Mouse (Mus musculus): ENCODE measurements around the gene Slc35d3. TPM values are rescaled to one million over a fixed set of nuclear protein-coding genes. Genes with fewer than 3 reads are reported as not detected.

The Slc35d3 gene
- not detected in 2 replicates for polyA plus RNA-seq (2012; rRNA removed)

DNA sequence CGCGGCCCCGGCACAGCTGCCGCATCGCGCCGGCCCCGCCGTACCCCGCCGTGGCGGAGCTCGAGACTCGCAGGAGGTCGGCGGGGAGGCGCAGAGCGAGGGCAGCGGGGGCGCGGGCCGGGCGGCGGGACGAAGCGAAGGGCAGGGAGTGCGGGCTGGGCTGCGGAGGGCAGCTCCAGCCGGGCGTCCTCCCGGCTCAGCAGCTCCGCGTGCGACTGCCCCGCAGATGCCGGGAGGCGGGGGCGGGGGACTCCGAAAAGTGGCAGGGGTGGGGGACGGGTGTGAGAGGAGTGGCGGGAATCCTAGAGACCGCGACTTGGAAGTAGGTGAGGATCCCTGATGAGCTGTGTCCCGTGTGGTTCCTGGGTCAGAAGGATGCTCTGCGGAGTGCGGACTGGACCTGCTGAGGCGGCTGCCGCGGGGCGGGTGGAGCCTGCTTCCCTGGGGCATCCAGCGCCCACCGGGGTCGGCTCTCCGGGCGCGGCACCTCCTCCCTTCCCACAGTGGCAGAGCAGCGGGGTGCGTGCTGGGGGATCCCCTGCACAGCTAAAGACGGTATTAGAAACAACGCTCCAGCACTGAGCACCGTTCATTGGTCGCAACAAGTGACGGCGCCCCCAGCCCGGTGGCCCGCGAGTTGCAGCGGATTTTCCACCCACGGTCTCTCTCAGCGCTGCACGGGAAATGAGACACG lies at the start of gene Slc35d3:
Gene Slc35d3, minus strand, starts transcription at position 462 of the 694 bp plus-strand sequence.
- Histone ChIP-seq H3K27me3 (ENCODE audit: control insufficient read depth, insufficient read depth, low read length) (no peaks in the 10 kb centered on the region), H3K36me3 (ENCODE audit: control insufficient read depth, insufficient read depth, low read length) (no peaks in the 10 kb centered on the region), H3K4me3 (ENCODE audit: control insufficient read depth, low read depth, low read length) (peak within 1 kb of the TSS; percentile 47), H3K4me1 (ENCODE audit: control insufficient read depth, insufficient read depth, low read length) (peaks cover 8% of the 10 kb centered on the region), H3K27ac (ENCODE audit: control insufficient read depth, insufficient read depth, low read depth, low read length) (no peak within 1 kb of the TSS)
- TF ChIP-seq CTCF (IDR thresholded peaks at IDR 0.05; ENCODE audit: control insufficient read depth, insufficient read depth, insufficient replicate concordance, low read depth, low read length) (no peak), POLR2A (IDR thresholded peaks at IDR 0.05; ENCODE audit: control insufficient read depth, low read depth, low read length) (no peak)

DNA sequence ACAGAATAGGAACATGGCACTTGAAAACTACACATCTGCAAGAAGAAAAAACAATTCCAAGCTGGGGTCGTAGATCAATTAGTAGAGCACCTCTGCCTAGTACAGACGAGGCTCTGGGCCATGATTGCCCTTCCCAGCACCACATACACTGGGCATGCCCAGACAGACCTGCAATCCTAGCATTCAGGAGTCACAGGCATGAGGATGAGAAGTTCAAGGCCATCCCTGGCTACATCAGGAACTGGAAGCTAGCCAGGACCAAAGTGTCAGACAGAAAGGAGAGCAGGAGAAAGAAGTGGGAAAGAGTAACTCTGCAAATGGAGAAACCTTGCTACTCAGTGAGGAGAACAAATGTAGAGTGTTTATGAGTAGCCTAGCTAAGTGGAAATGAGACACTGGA lies 48.9 kb upstream of the Slc35d3 start:
- Histone ChIP-seq H3K27me3 (ENCODE audit: control insufficient read depth, insufficient read depth, low read length) (no peaks in the 10 kb centered on the region), H3K36me3 (ENCODE audit: control insufficient read depth, insufficient read depth, low read length) (no peaks in the 10 kb centered on the region), H3K4me3 (ENCODE audit: control insufficient read depth, low read depth, low read length) (no peak overlapping the region), H3K4me1 (ENCODE audit: control insufficient read depth, insufficient read depth, low read length) (no peaks in the 10 kb centered on the region), H3K27ac (ENCODE audit: control insufficient read depth, insufficient read depth, low read depth, low read length) (no peak overlapping the region)
- no peak for TF ChIP-seq CTCF (IDR thresholded peaks at IDR 0.05; ENCODE audit: control insufficient read depth, insufficient read depth, insufficient replicate concordance, low read depth, low read length)
- TF ChIP-seq POLR2A (IDR thresholded peaks at IDR 0.05; ENCODE audit: control insufficient read depth, low read depth, low read length), result no peak

DNA sequence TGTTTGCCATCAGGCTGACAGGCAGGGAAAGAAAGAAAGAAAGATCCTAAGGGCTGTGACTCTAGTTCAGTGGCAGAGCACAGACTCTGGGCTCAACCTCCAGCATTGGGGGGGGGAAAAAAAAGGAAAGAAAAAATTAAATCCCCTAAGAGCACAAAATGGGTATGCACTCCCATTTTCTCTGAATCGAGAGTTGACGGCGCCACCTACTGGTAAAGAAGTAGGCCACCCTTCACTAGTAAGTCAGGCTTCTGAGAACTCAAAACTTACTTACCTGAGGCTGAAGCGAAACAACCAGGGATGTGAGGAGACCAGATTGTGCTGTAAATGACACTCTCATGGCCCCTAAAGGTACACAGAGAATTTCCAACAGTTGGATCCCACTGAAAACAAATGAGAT lies 42.7 kb upstream of the Slc35d3 start:
- Histone ChIP-seq H3K27me3 (ENCODE audit: control insufficient read depth, insufficient read depth, low read length) (no peaks in the 10 kb centered on the region), H3K27ac (ENCODE audit: control insufficient read depth, insufficient read depth, low read depth, low read length) (no peak overlapping the region), H3K4me1 (ENCODE audit: control insufficient read depth, insufficient read depth, low read length) (no peaks in the 10 kb centered on the region), H3K4me3 (ENCODE audit: control insufficient read depth, low read depth, low read length) (no peak overlapping the region), H3K36me3 (ENCODE audit: control insufficient read depth, insufficient read depth, low read length) (no peaks in the 10 kb centered on the region)
- no peak for TF ChIP-seq CTCF (IDR thresholded peaks at IDR 0.05; ENCODE audit: control insufficient read depth, insufficient read depth, insufficient replicate concordance, low read depth, low read length)
- TF ChIP-seq POLR2A (IDR thresholded peaks at IDR 0.05; ENCODE audit: control insufficient read depth, low read depth, low read length), result no peak

DNA sequence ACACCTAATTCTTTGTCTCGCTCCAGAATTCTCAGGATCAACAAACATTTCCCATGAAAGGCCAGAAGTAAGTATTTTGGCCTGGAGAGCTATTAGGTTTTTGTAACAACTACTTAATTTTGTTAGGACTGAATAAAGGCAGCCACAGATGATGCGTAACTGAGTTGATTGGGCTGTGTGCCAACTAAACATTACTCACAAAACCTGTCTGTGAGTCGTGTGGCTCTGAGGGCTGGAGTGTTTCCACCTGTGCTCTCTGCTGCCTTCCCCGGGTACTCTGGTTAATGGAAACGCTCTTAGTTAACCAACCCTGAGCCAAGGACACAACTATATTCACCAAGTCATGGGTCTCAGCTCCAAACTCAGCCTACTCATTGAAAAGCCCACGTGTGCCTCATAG lies 41.9 kb upstream of the Slc35d3 start:
- no peak overlapping the region for H3K27ac ChIP-seq (ENCODE audit: control insufficient read depth, insufficient read depth, low read depth, low read length)
- no peaks in the 10 kb centered on the region for H3K36me3 ChIP-seq (ENCODE audit: control insufficient read depth, insufficient read depth, low read length)
- no peak overlapping the region for H3K4me3 ChIP-seq (ENCODE audit: control insufficient read depth, low read depth, low read length)

DNA sequence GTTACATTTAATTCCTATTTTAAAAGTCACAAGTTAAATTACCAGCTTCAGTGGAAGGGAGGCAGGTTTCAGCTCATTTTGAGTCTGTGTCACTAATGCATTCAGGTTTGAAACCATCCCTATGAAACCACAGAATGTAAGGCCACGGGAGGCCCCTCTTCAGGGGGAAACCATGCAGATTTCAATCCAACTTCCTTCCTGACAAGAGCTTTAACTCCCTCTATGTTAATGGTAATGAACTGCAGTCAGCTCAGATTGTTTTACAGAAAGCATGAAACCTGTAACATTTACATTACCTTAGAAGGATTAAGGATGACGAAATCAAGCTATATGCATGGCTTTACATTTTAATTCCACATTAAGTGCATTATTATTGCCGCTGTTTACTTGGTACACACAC lies 40.4 kb upstream of the Slc35d3 start:
- H3K4me3 ChIP-seq (ENCODE audit: control insufficient read depth, low read depth, low read length), result no peak overlapping the region
- H3K27me3 ChIP-seq (ENCODE audit: control insufficient read depth, insufficient read depth, low read length), result no peaks in the 10 kb centered on the region
- H3K4me1 ChIP-seq (ENCODE audit: control insufficient read depth, insufficient read depth, low read length), result no peaks in the 10 kb centered on the region
- no peaks in the 10 kb centered on the region for H3K36me3 ChIP-seq (ENCODE audit: control insufficient read depth, insufficient read depth, low read length)
- H3K27ac ChIP-seq (ENCODE audit: control insufficient read depth, insufficient read depth, low read depth, low read length), result no peak overlapping the region
- no peak for TF ChIP-seq CTCF (IDR thresholded peaks at IDR 0.05; ENCODE audit: control insufficient read depth, insufficient read depth, insufficient replicate concordance, low read depth, low read length)
- TF ChIP-seq POLR2A (IDR thresholded peaks at IDR 0.05; ENCODE audit: control insufficient read depth, low read depth, low read length), result no peak

More for the DNA sequence above, 41.9 kb upstream of the Slc35d3 start:
- TF ChIP-seq CTCF (IDR thresholded peaks at IDR 0.05; ENCODE audit: control insufficient read depth, insufficient read depth, insufficient replicate concordance, low read depth, low read length) (no peak), POLR2A (IDR thresholded peaks at IDR 0.05; ENCODE audit: control insufficient read depth, low read depth, low read length) (no peak)
- Histone ChIP-seq H3K4me1 (ENCODE audit: control insufficient read depth, insufficient read depth, low read length) (no peaks in the 10 kb centered on the region), H3K27me3 (ENCODE audit: control insufficient read depth, insufficient read depth, low read length) (no peaks in the 10 kb centered on the region)

DNA sequence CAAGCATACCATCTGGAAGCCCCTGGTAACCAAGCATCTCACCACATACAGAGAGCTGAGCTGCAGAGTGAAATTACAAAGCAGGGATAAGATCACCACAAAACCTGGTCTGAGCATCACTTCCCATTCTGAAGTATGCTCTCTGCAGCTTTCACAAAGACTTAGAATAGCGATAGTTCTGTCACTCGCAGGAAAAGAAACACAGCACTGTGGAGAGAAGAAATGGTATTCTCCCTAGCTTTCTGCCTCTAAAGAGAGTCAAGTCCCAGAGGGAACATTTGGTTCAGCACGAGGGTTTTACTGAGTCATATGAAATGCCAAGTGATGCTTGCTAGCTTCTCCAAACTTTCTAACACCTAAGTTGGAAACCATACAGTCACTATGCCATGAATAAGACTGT lies 38.6 kb upstream of the Slc35d3 start:
- Histone ChIP-seq H3K27me3 (ENCODE audit: control insufficient read depth, insufficient read depth, low read length) (no peaks in the 10 kb centered on the region), H3K36me3 (ENCODE audit: control insufficient read depth, insufficient read depth, low read length) (no peaks in the 10 kb centered on the region), H3K4me1 (ENCODE audit: control insufficient read depth, insufficient read depth, low read length) (no peaks in the 10 kb centered on the region), H3K4me3 (ENCODE audit: control insufficient read depth, low read depth, low read length) (no peak overlapping the region), H3K27ac (ENCODE audit: control insufficient read depth, insufficient read depth, low read depth, low read length) (no peak overlapping the region)
- TF ChIP-seq POLR2A (IDR thresholded peaks at IDR 0.05; ENCODE audit: control insufficient read depth, low read depth, low read length) (no peak), CTCF (IDR thresholded peaks at IDR 0.05; ENCODE audit: control insufficient read depth, insufficient read depth, insufficient replicate concordance, low read depth, low read length) (no peak)

DNA sequence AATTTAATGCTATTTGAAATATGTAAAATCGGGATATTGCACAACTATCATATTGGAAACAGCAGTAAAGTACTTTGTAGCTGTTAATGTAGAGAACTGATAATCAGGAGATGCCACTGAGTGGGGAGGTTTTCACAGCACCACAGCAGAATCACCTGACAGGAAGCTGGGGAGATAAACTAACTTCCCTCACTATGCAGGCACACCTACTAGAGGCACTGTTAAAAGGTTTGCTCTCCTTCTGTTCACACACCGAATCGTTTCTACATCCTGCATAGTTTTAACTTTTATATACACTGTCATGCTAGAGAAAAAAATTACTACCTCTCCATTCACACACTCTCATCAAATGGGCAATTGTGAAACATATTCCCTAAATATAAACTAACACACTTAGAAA lies 35.0 kb upstream of the Slc35d3 start:
- Histone ChIP-seq H3K36me3 (ENCODE audit: control insufficient read depth, insufficient read depth, low read length) (peaks cover 1% of the 10 kb centered on the region; the same call in 1 of the 2 replicates), H3K27ac (ENCODE audit: control insufficient read depth, insufficient read depth, low read depth, low read length) (no peak overlapping the region), H3K4me3 (ENCODE audit: control insufficient read depth, low read depth, low read length) (no peak overlapping the region), H3K27me3 (ENCODE audit: control insufficient read depth, insufficient read depth, low read length) (no peaks in the 10 kb centered on the region), H3K4me1 (ENCODE audit: control insufficient read depth, insufficient read depth, low read length) (no peaks in the 10 kb centered on the region)
- TF ChIP-seq POLR2A (IDR thresholded peaks at IDR 0.05; ENCODE audit: control insufficient read depth, low read depth, low read length), result no peak
- no peak for TF ChIP-seq CTCF (IDR thresholded peaks at IDR 0.05; ENCODE audit: control insufficient read depth, insufficient read depth, insufficient replicate concordance, low read depth, low read length)

Measured in testis, adult 2 months (tissue).